Mouse (Mus musculus) spleen, adult 2 months (tissue): ENCODE measurements around the gene Adh6b.

ENCODE experiments used
- CTCF ChIP-seq: fragments of 200-500 bp; IDR thresholded peaks from 2 replicates; pipeline ENCODE4 v1.5.1; 2011; ENCODE audit warnings: mild to moderate bottlenecking, inconsistent platforms; ENCODE audit not compliant: insufficient read depth, insufficient read length, insufficient replicate concordance; ENCODE audit errors: extremely low read depth
- POLR2A ChIP-seq: fragments of 200-500 bp; IDR thresholded peaks from 2 replicates; pipeline ENCODE4 v1.6.1; 2011; ENCODE audit warnings: low read depth, low read length, inconsistent platforms

GRCm38 (mm10) chr3:138311015-138311414 lies 30.6 kb upstream of the Adh6b start:
- TF ChIP-seq POLR2A (no peak), CTCF (no peak)
